Mouse (Mus musculus) stomach, embryonic 15.5 days (tissue): ENCODE data around the gene Hpcal1. TPM values are rescaled to one million over a fixed set of nuclear protein-coding genes. Genes with fewer than 3 reads are reported as not detected.
A peak's percentile ranks its signal among the peaks of the same experiment; 100 is the strongest.

Experiments
- ATAC-seq: fragments of 200-750 bp; cut with Nextera tagmentation; 2 replicates; pipeline ENCODE4 v1.8.0; 2017; ENCODE audit warnings: low read depth, moderate number of reproducible peaks, moderate TSS enrichment; ENCODE audit not compliant: insufficient read depth, low FRiP score
- H3K27ac ChIP-seq: fragments of 300-500 bp; sonication (generic); 2 replicates; pipeline ENCODE4 v1.5.1; 2015; ENCODE audit warnings: mild to moderate bottlenecking, inconsistent platforms
- H3K27me3 ChIP-seq: fragments of 300-500 bp; sonication (generic); replicated peaks from 2 replicates; pipeline ENCODE4 v1.6.1; 2015; ENCODE audit warnings: inconsistent platforms
- H3K36me3 ChIP-seq: fragments of 300-500 bp; sonication (generic); 2 replicates; pipeline ENCODE4 v1.6.1; 2015; ENCODE audit warnings: inconsistent platforms
- H3K4me1 ChIP-seq: fragments of 300-500 bp; sonication (generic); 2 replicates; pipeline ENCODE4 v1.6.1; 2015; ENCODE audit warnings: inconsistent platforms
- H3K4me2 ChIP-seq: fragments of 300-500 bp; sonication (generic); 2 replicates; pipeline ENCODE4 v1.6.1; 2015; ENCODE audit warnings: mild to moderate bottlenecking, inconsistent platforms
- H3K4me3 ChIP-seq: fragments of 300-500 bp; sonication (generic); replicated peaks from 2 replicates; pipeline ENCODE4 v1.5.1; 2015; ENCODE audit warnings: inconsistent platforms
- H3K9ac ChIP-seq: fragments of 300-500 bp; sonication (generic); 2 replicates; pipeline ENCODE4 v1.6.1; 2015; ENCODE audit warnings: inconsistent platforms
- H3K9me3 ChIP-seq: fragments of 300-500 bp; sonication (generic); 2 replicates; pipeline ENCODE4 v1.6.1; 2016; ENCODE audit warnings: inconsistent platforms
- WGBS: fragments of 180-500 bp; shearing (Covaris S2); methylation state at CpG from one replicate; pipeline ENCODE4 v1.1.7; 2015; 5-methylcytosine and 5-hydroxymethylcytosine counted together
- polyA plus RNA-seq: library from polyadenylated mRNA; unstranded; fragments of >200 nt; fragmentation: Nextera tagmentation; extraction: Ambion mirVana; gene quantifications from 2 replicates; pipeline ENCODE4 v1.2.1, GENCODE M21; 2015

Hpcal1 gene
- polyA plus RNA-seq, 1 experiment from 2014 or later = 61.0 TPM

DNA sequence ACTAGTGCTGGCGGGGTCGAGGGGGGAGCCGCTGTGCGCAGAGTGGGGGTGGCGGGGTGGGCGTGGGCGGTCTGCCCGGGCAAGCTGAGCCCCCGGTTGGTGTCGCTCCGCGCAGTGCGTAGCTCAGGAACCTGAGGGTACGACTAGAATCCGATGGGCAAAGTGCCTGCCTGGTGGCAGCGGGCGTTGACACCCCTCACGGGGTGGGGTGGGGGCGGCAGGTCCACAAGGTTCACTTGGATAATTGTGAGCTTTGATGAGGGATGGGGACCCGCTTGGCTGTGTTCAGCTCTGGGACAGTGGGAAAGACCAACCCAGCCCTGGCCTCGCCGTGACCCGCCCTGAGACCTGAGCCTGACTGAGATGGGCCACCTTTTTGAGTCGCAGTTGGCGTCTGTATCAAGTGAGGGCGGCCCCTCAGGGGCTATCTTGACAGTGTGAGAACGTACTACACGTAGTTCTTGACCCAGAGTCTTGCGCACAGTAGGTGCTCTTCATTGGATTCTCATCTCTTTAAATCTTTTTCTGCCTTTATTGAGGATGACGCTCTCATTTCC is 742 bp downstream of the Hpcal1 start:
- Histone ChIP-seq H3K9me3 (no peaks in the 10 kb centered on the region), H3K4me3 (peak overlapping the region; percentile 84), H3K4me2 (peak overlapping the region; percentile 93), H3K9ac (peak overlapping the region; percentile 68), H3K36me3 (no peaks in the 10 kb centered on the region), H3K27me3 (no peaks in the 10 kb centered on the region), H3K4me1 (peaks cover 20% of the 10 kb centered on the region; the same call in 1 of the 2 replicates), H3K27ac (peak overlapping the region; percentile 81)
- 0 out of 2 replicates have a peak, but pooled peaks have one; percentile 1 for ATAC-seq
- WGBS = 1% methylated on average over 29 of the region's 30 CpGs

DNA sequence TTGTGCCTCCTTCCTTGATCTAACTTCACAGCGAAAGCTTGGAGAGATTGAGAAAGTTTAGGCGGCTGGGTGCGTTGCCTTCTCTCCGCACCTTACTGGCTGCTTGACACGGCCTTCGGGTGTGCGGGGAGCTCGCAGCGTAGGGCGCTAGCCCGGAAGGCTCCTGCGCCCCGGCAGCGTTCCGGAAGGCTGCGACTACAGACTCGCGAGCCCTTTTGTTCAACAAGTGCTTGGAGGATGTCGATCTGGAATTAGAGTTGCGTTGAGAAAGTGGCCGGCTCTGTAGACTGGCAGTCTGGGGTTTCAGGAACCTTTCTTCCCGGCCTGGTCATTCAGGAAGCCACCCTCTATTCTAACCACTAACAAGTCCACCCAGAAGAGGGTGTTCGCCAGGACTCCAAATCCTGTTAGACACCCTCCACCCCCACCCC is 1.2 kb downstream of the Hpcal1 start:
- ATAC-seq = no peak
- H3K27ac ChIP-seq = peak overlapping the region; percentile 81

DNA sequence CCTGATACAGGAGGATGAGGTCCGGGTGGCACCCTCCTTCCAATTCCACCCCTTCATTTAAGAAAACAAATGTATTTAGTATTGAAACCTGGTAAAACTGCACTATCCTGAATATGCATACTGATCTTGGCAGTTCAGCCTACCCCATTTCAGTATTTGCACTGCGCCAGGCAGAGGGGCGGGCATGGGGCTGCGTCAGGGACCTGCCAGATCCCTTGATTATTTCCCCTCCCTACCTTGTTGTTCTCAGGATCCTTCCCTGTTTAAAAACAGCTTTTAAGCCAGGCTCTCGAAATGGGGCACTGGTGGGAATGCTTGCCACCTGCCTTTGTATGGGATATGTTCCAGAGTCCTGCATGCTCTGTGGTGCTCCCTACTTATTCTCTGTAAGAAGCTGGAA is 1.7 kb downstream of the Hpcal1 start:
- Histone ChIP-seq H3K4me1 (peaks cover 20% of the 10 kb centered on the region; the same call in 1 of the 2 replicates), H3K4me2 (peak overlapping the region; percentile 93), H3K4me3 (peak overlapping the region; percentile 84), H3K27ac (peak overlapping the region; percentile 81), H3K9ac (0 out of 2 replicates have a peak overlapping the region, but pooled peaks have one; percentile 68), H3K27me3 (no peaks in the 10 kb centered on the region), H3K9me3 (no peaks in the 10 kb centered on the region), H3K36me3 (no peaks in the 10 kb centered on the region)
- no peak for ATAC-seq
- 28% methylated on average over 5 of the region's 5 CpGs for WGBS

More for the DNA sequence above, 1.2 kb downstream of the Hpcal1 start:
- peak overlapping the region; percentile 84 for H3K4me3 ChIP-seq
- H3K4me2 ChIP-seq = peak overlapping the region; percentile 93
- WGBS = under 1% methylated on average over 23 of the region's 23 CpGs
- H3K4me1 ChIP-seq = peaks cover 20% of the 10 kb centered on the region; the same call in 1 of the 2 replicates
- H3K36me3 ChIP-seq = no peaks in the 10 kb centered on the region
- H3K9ac ChIP-seq = peak overlapping the region; percentile 68; the same call in 1 of the 2 replicates
- H3K27me3 ChIP-seq = no peaks in the 10 kb centered on the region
- no peaks in the 10 kb centered on the region for H3K9me3 ChIP-seq

DNA sequence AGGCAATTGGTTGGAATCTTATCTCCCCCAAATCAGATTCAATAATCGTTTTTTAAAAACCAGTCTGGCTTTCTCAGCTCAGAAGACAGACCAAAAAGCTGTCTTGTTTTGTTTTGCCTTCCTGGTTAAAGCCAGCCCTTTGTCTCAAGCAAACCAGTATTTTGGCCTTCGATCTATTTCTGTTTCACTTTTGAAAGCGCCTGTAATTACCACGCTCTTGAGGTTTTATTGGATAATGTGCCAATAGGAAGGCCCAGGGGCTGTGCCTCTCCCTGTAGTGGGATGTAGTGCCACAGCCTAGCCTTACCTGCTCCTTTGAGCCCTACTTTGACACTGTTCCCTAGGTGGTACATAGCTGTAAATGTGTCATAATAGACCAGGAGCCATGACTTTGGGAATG is 2.3 kb downstream of the Hpcal1 start:
- Histone ChIP-seq H3K27ac (no peak overlapping the region), H3K9ac (no peak overlapping the region), H3K36me3 (no peaks in the 10 kb centered on the region), H3K27me3 (no peaks in the 10 kb centered on the region), H3K4me2 (peak overlapping the region; percentile 93), H3K4me1 (peaks cover 20% of the 10 kb centered on the region; the same call in 1 of the 2 replicates), H3K9me3 (no peaks in the 10 kb centered on the region), H3K4me3 (no peak overlapping the region)
- no peak for ATAC-seq
- WGBS = 67% methylated on average over 4 of the region's 4 CpGs

DNA sequence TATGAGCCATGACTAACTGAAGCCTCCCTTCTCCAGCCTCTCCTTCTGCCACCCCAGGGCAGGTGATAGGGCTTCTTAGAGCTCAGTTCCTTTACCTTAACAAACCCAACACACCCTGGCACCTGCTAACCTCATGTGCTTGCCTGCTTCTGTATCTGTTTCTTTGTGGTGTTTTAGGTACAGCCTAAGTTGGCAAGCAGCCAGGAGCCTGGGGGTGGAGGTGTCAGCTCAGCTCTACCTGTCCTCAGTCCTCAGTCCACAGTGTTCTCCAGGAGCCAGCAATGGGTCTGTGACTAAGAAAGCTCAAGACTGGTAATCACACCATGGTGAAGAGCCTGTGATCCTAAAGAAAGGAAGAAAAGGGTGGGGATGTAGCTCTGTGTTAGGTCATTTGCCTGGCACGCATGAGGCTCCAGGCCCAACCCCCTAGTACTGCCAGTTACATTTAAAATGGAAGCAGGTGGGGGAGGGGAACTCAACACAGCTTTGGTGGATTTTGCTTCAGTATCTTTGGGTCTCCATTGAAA is 4.0 kb downstream of the Hpcal1 start:
- Histone ChIP-seq H3K4me2 (no peak overlapping the region), H3K4me3 (no peak overlapping the region), H3K36me3 (no peaks in the 10 kb centered on the region), H3K9me3 (no peaks in the 10 kb centered on the region), H3K27ac (no peak overlapping the region), H3K27me3 (no peaks in the 10 kb centered on the region), H3K4me1 (peaks cover 27% of the 10 kb centered on the region; the same call in 1 of the 2 replicates), H3K9ac (no peak overlapping the region)
- WGBS = 58% methylated on average over 1 of the region's 1 CpGs
- no peak; the same call in 1 of the 2 replicates for ATAC-seq

DNA sequence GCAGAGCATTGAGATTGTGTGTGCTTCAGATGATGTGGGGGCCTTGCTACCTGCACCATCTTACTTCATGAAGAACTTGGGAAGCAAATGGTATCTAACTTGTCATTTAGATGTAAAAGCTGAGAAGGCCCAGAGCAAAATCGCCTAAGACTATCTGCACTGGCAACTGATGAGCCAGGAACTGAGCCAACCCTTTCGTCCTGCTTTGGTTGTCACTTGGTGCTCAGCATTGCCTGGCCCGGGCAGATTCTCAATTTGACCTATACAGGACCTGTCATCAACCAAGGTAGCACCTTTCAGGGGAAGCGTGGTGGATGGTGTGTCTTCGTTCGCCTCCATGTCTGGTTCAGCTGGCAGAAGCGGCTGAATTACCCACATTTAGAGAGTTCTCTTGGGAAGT is 5.7 kb downstream of the Hpcal1 start:
- WGBS = 91% methylated on average over 7 of the region's 7 CpGs
- peaks cover 35% of the 10 kb centered on the region for H3K4me1 ChIP-seq
- H3K9ac ChIP-seq = no peak overlapping the region
- no peaks in the 10 kb centered on the region for H3K9me3 ChIP-seq
- H3K4me3 ChIP-seq = no peak overlapping the region
- H3K27me3 ChIP-seq = no peaks in the 10 kb centered on the region
- H3K27ac ChIP-seq = no peak overlapping the region
- H3K4me2 ChIP-seq = no peak overlapping the region
- no peaks in the 10 kb centered on the region for H3K36me3 ChIP-seq
- no peak for ATAC-seq

DNA sequence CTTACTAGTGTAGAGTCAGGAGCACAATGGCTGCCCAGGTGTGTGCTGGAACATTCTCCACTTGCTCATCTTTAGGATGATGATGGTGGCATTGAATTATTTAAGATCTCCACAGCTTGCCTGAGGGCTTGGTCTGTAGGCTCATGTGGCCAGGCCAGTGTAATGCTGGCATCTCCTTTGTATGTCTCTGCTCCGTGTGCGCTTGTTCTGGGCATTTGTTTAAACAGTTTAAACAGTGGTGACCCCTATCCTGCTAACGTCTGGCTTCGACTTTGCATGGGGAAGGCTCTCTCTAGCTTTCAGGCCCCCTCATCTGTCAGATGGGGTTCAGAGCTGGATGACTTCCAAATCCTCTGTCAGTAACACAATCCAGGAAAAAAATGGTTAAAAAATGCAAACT is 8.3 kb downstream of the Hpcal1 start:
- H3K9ac ChIP-seq = no peak overlapping the region
- WGBS = 24% methylated on average over 4 of the region's 4 CpGs
- peaks cover 40% of the 10 kb centered on the region for H3K4me1 ChIP-seq

DNA sequence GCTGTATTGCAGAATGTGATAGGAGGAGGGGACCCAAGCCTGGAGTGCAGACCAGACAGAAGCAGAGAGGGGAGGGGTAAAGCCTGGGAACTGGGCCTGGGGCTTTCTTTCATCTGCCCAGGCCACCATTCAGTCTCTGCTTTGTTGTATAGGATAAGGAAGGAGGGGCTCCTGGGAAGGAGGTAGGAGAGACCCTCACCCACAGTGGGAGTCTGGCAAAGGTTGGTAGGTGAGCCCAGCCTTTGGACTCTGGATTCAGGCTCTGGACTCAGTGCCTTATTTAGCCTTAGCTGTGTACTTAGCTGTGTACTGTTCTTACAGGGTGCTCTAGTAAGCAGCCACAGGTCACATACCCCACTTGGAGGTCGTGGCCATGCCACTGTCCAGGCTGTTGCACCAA is 8.8 kb downstream of the Hpcal1 start:
- ATAC-seq = no peak; the same call in 1 of the 2 replicates
- WGBS = 78% methylated on average over 1 of the region's 1 CpGs
- Histone ChIP-seq H3K36me3 (no peaks in the 10 kb centered on the region), H3K4me1 (peaks cover 35% of the 10 kb centered on the region), H3K4me3 (no peak overlapping the region), H3K9ac (no peak overlapping the region), H3K27ac (no peak overlapping the region), H3K9me3 (no peaks in the 10 kb centered on the region), H3K27me3 (no peaks in the 10 kb centered on the region), H3K4me2 (no peak overlapping the region)

More for the DNA sequence above, 8.3 kb downstream of the Hpcal1 start:
- no peak overlapping the region for H3K27ac ChIP-seq
- H3K27me3 ChIP-seq = no peaks in the 10 kb centered on the region
- no peaks in the 10 kb centered on the region for H3K9me3 ChIP-seq
- no peak overlapping the region for H3K4me2 ChIP-seq
- no peaks in the 10 kb centered on the region for H3K36me3 ChIP-seq
- no peak for ATAC-seq
- H3K4me3 ChIP-seq = no peak overlapping the region

DNA sequence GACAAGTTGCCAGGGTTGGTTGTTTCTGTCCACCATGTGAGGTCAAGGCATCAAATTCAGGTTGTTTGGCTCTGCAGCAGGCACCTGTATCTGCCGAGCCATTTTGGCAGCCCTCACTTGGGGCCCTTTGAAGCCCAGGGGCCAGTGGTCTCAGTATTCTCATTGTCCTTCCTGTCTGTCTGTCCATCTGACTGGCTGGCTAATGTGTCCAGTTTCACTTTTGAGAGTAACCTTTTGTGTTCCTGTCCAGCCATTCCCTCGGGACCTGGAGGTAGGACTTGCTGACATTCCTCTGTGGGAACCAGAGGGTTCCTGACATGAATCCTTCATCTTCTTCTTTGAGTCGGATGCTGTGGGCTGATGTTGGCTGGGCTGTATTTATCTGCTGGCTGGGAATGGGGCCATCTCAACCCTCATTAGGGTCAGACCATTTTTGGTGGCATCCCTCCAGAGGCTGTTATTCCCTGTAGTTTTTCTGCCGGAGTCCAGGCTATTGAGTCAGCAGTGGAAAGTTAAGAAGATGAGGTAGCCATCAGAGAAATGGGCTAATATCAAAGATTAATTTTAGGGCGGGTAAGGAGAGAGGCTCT is 10.6 kb downstream of the Hpcal1 start:
- Histone ChIP-seq H3K27ac (no peak overlapping the region), H3K27me3 (no peaks in the 10 kb centered on the region), H3K4me1 (peaks cover 32% of the 10 kb centered on the region), H3K4me2 (no peak overlapping the region), H3K9ac (no peak overlapping the region), H3K9me3 (no peaks in the 10 kb centered on the region), H3K36me3 (no peaks in the 10 kb centered on the region), H3K4me3 (no peak overlapping the region)
- ATAC-seq = no peak
- 64% methylated on average over 5 of the region's 5 CpGs for WGBS

DNA sequence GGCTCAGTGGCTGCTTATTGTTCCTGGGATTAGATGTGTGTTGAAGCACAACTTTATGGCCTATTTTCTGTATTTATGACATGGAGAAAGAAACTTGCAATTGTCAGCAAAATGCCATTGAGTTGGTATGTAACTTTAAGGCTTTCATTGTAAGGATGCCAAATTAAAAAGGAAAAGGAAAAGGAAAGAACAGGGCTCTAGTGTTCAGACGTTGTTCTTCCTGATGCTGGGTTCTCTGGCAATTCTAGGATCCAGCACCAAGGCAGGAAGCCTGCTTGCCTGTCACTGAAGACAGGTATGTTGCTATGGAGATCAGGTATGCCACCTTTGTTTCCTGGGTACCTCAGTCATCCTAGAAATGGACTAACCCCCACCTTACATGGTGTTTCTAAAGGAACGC is 11.1 kb downstream of the Hpcal1 start:
- WGBS = 29% methylated on average over 2 of the region's 2 CpGs
- ATAC-seq = no peak
- Histone ChIP-seq H3K4me2 (no peak overlapping the region), H3K36me3 (no peaks in the 10 kb centered on the region), H3K27ac (0 out of 2 replicates have a peak overlapping the region, but pooled peaks have one; percentile 21), H3K9ac (no peak overlapping the region), H3K9me3 (no peaks in the 10 kb centered on the region), H3K4me1 (peaks cover 32% of the 10 kb centered on the region), H3K27me3 (no peaks in the 10 kb centered on the region), H3K4me3 (no peak overlapping the region)

DNA sequence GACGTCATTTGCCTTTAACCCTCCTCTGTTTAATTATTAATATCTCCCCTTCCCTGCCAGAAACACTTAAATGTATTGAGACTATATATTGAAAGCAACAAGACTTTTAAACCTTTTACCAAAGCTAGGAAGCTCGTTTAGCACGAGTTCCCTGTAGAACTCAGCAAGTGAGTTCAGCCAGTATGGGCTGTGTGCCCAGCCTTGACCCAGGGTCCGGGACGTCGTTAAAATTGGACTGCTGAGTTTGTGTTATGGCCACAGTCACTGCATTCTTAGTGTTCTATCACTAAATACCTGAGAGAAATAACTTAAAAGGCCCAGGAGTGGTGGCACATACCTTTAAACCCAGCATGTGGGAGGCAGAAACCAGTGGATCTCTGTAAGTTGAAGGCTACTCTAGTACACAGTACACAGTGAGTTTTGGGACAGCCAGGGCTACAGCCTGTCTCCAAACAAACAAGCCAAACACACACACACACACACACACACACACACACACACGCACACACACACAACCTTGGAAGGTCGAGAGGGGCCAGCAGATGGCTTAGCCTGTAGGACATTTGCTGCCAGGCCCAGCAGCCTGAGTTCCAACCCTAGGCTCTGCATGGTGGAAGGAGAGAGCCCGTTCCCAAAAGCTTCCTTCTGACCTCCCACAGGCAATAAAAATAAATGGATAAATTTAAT is 11.7 kb downstream of the Hpcal1 start:
- H3K27me3 ChIP-seq = no peaks in the 10 kb centered on the region
- no peaks in the 10 kb centered on the region for H3K36me3 ChIP-seq
- peak overlapping the region; percentile 21; the same call in 1 of the 2 replicates for H3K27ac ChIP-seq
- no peak overlapping the region for H3K9ac ChIP-seq
- WGBS = 49% methylated on average over 9 of the region's 9 CpGs
- peak; percentile 45; the same call in 1 of the 2 replicates for ATAC-seq
- H3K4me2 ChIP-seq = no peak overlapping the region
- H3K9me3 ChIP-seq = no peaks in the 10 kb centered on the region
- H3K4me3 ChIP-seq = no peak overlapping the region
- peaks cover 32% of the 10 kb centered on the region for H3K4me1 ChIP-seq

DNA sequence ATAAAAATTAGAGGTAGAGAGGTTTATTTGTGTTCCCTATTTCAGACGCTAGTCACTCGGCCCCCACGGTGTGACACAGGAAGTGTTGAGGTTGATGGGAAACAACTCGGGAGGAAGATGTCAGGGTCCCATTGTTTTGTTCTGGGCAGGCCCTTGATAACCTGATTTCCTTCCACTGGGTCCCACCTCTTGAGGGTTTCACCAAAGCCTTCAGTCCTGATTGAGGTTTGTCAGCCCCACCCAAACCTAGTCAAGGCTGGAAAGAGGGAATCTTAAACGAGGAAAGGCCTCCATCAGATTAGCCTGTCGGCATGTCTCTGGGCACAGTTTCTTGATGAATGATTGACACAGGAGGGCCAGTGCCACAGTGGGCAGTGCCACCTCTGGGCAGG is 12.3 kb downstream of the Hpcal1 start:
- Histone ChIP-seq H3K9ac (no peak overlapping the region), H3K9me3 (no peaks in the 10 kb centered on the region), H3K36me3 (no peaks in the 10 kb centered on the region), H3K4me1 (peaks cover 32% of the 10 kb centered on the region), H3K27ac (no peak overlapping the region), H3K4me3 (no peak overlapping the region), H3K4me2 (no peak overlapping the region), H3K27me3 (no peaks in the 10 kb centered on the region)
- ATAC-seq = no peak
- WGBS = 68% methylated on average over 6 of the region's 6 CpGs
